Mouse (Mus musculus): ENCODE results near the gene Aifm1. TPM values are rescaled to one million over a fixed set of nuclear protein-coding genes. Genes with fewer than 3 reads are reported as not detected.
A peak's percentile ranks its signal among the peaks of the same experiment; 100 is the strongest.

Aifm1 gene
- polyA plus RNA-seq (2012; rRNA removed), result 23.9 and 34.6 TPM in 2 replicates
- 51.4 and 56.8 TPM in 2 replicates for polyA plus RNA-seq (2014; fragmentation: Nextera tagmentation; extraction: Ambion mirVana)

- Histone ChIP-seq H3K27me3 (ENCODE audit: control insufficient read depth, insufficient read depth, low read length) (no peaks in the 10 kb centered on the region), H3K4me1 (replicated peaks; ENCODE audit: control insufficient read depth in 2 of 2, insufficient read depth in 2 of 2, low read length in 1 of 2) (peaks cover 0 to 4% of the 10 kb centered on the region in 2 experiments; a peak in 1 of 4 replicates), H3K9me3 (ENCODE audit: control insufficient read depth, low read length) (no peaks in the 10 kb centered on the region), H3K9ac (replicated peaks) (peak within 1 kb of the TSS; percentile 79), H3K4me3 (ENCODE audit: insufficient read depth in 1 of 2, low read depth in 2 of 2, low read length in 2 of 2) (peak within 1 kb of the TSS; percentile 67 to 87), H3K4me2 (ENCODE audit: low read depth) (peak within 1 kb of the TSS; percentile 63), H3K36me3 (replicated peaks; ENCODE audit: control insufficient read depth, insufficient read depth, low read depth) (no peaks in the 10 kb centered on the region), H3K27ac (no peak within 1 kb of the TSS; the same call in 1 of the 2 replicates)
- DNase-seq (ENCODE audit: low read depth in 3 of 3, low spot score in 3 of 3) (peak; percentile 84 to 86 (median 85)), ATAC-seq (ENCODE audit: insufficient read depth) (peak; percentile 98)
- 12% methylated on average over 36 of the region's 45 CpGs for WGBS (ENCODE audit: insufficient replicate concordance)
- TF ChIP-seq CTCF (IDR thresholded peaks at IDR 0.05; ENCODE audit: low read depth) (0 out of 2 replicates have a peak, but pooled peaks have one; percentile 8), EP300 (IDR thresholded peaks at IDR 0.05; ENCODE audit: low read depth) (no peak)
These were observed at the start of gene Aifm1 for GRCm38 (mm10) chrX:48513166-48513807. Gene Aifm1, minus strand, starts transcription at chrX:48513563.

- Histone ChIP-seq H3K36me3 (replicated peaks; ENCODE audit: control insufficient read depth, insufficient read depth, low read depth) (no peaks in the 10 kb centered on the region), H3K4me2 (ENCODE audit: low read depth) (no peak overlapping the region), H3K4me3 (ENCODE audit: insufficient read depth in 1 of 2, low read depth in 2 of 2, low read length in 2 of 2) (no peak overlapping the region), H3K27ac (no peak overlapping the region), H3K9me3 (ENCODE audit: control insufficient read depth, low read length) (no peaks in the 10 kb centered on the region), H3K9ac (replicated peaks) (no peak overlapping the region), H3K4me1 (replicated peaks; ENCODE audit: control insufficient read depth in 2 of 2, insufficient read depth in 2 of 2, low read length in 1 of 2) (no peaks in the 10 kb centered on the region), H3K27me3 (ENCODE audit: control insufficient read depth, insufficient read depth, low read length) (no peaks in the 10 kb centered on the region)
- ATAC-seq (ENCODE audit: insufficient read depth) (no peak), DNase-seq (ENCODE audit: low read depth in 3 of 3, low spot score in 3 of 3) (peak; percentile 32 to 40 (median 33))
- TF ChIP-seq EP300 (IDR thresholded peaks at IDR 0.05; ENCODE audit: low read depth) (no peak), CTCF (IDR thresholded peaks at IDR 0.05; ENCODE audit: low read depth) (peak; percentile 85)
- 42% methylated on average over 3 of the region's 3 CpGs for WGBS (ENCODE audit: insufficient replicate concordance)
These were observed 18.8 kb upstream of the Aifm1 start for GRCm38 (mm10) chrX:48532175-48532574.

GRCm38 (mm10) chrX:48526435-48526834, 13.1 kb upstream of the Aifm1 start:
- TF ChIP-seq CTCF (IDR thresholded peaks at IDR 0.05; ENCODE audit: low read depth) (no peak), EP300 (IDR thresholded peaks at IDR 0.05; ENCODE audit: low read depth) (no peak)
- 25% methylated on average over 2 of the region's 3 CpGs for WGBS (ENCODE audit: insufficient replicate concordance)
- no peak overlapping the region for H3K4me3 ChIP-seq (ENCODE audit: insufficient read depth in 1 of 2, low read depth in 2 of 2, low read length in 2 of 2)
- no peaks in the 10 kb centered on the region for H3K4me1 ChIP-seq (replicated peaks; ENCODE audit: control insufficient read depth in 2 of 2, insufficient read depth in 2 of 2, low read length in 1 of 2)
- H3K36me3 ChIP-seq (replicated peaks; ENCODE audit: control insufficient read depth, insufficient read depth, low read depth), result no peaks in the 10 kb centered on the region
- no peak for ATAC-seq (ENCODE audit: insufficient read depth)
- H3K27me3 ChIP-seq (ENCODE audit: control insufficient read depth, insufficient read depth, low read length), result no peaks in the 10 kb centered on the region
- H3K4me2 ChIP-seq (ENCODE audit: low read depth), result no peak overlapping the region
- H3K9ac ChIP-seq (replicated peaks), result no peak overlapping the region
- DNase-seq (ENCODE audit: low read depth in 3 of 3, low spot score in 3 of 3), result no peak
- no peak overlapping the region for H3K27ac ChIP-seq
- H3K9me3 ChIP-seq (ENCODE audit: control insufficient read depth, low read length), result no peaks in the 10 kb centered on the region

- Histone ChIP-seq H3K27ac (no peak overlapping the region), H3K27me3 (ENCODE audit: control insufficient read depth, insufficient read depth, low read length) (no peaks in the 10 kb centered on the region), H3K9ac (replicated peaks) (no peak overlapping the region), H3K4me2 (ENCODE audit: low read depth) (no peak overlapping the region), H3K4me1 (replicated peaks; ENCODE audit: control insufficient read depth in 2 of 2, insufficient read depth in 2 of 2, low read length in 1 of 2) (no peaks in the 10 kb centered on the region), H3K36me3 (replicated peaks; ENCODE audit: control insufficient read depth, insufficient read depth, low read depth) (no peaks in the 10 kb centered on the region), H3K9me3 (ENCODE audit: control insufficient read depth, low read length) (no peaks in the 10 kb centered on the region), H3K4me3 (ENCODE audit: insufficient read depth in 1 of 2, low read depth in 2 of 2, low read length in 2 of 2) (no peak overlapping the region)
- DNase-seq (ENCODE audit: low read depth in 3 of 3, low spot score in 3 of 3) (no peak), ATAC-seq (ENCODE audit: insufficient read depth) (no peak)
- TF ChIP-seq CTCF (IDR thresholded peaks at IDR 0.05; ENCODE audit: low read depth) (no peak), EP300 (IDR thresholded peaks at IDR 0.05; ENCODE audit: low read depth) (no peak)
- whole genome bisulfite sequencing (ENCODE audit: insufficient replicate concordance), result 43% methylated on average over 8 of the region's 8 CpGs
These were observed 12.5 kb upstream of the Aifm1 start for GRCm38 (mm10) chrX:48525866-48526265.

GRCm38 (mm10) chrX:48525332-48525731, 12.0 kb upstream of the Aifm1 start:
- 42% methylated on average over 1 of the region's 1 CpGs for WGBS (ENCODE audit: insufficient replicate concordance)
- no peaks in the 10 kb centered on the region for H3K9me3 ChIP-seq (ENCODE audit: control insufficient read depth, low read length)
- H3K27me3 ChIP-seq (ENCODE audit: control insufficient read depth, insufficient read depth, low read length), result no peaks in the 10 kb centered on the region; the same call in 1 of the 2 replicates
- H3K4me1 ChIP-seq (replicated peaks; ENCODE audit: control insufficient read depth in 2 of 2, insufficient read depth in 2 of 2, low read length in 1 of 2), result no peaks in the 10 kb centered on the region
- TF ChIP-seq CTCF (IDR thresholded peaks at IDR 0.05; ENCODE audit: low read depth) (no peak), EP300 (IDR thresholded peaks at IDR 0.05; ENCODE audit: low read depth) (no peak)
- ATAC-seq (ENCODE audit: insufficient read depth) (no peak), DNase-seq (ENCODE audit: low read depth in 3 of 3, low spot score in 3 of 3) (no peak)
- no peak overlapping the region for H3K4me2 ChIP-seq (ENCODE audit: low read depth)
- H3K36me3 ChIP-seq (replicated peaks; ENCODE audit: control insufficient read depth, insufficient read depth, low read depth), result no peaks in the 10 kb centered on the region
- no peak overlapping the region for H3K27ac ChIP-seq
- H3K9ac ChIP-seq (replicated peaks), result no peak overlapping the region
- no peak overlapping the region for H3K4me3 ChIP-seq (ENCODE audit: insufficient read depth in 1 of 2, low read depth in 2 of 2, low read length in 2 of 2)
